Mouse (Mus musculus): ENCODE measurements around the gene Gm37240.

- TF ChIP-seq CTCF (IDR thresholded peaks at IDR 0.05; ENCODE audit: low read depth, low read length) (no peak), POLR2A (IDR thresholded peaks at IDR 0.05; ENCODE audit: borderline replicate concordance, low read depth, low read length) (no peak)
These were observed 874.4 kb downstream of the Gm37240 start for GRCm38 (mm10) chr3:85012889-85013288.

Measured in bone marrow macrophage, adult 2 months (primary cell).